Mouse (Mus musculus) CH12.LX (cell line): ENCODE data around the gene Sestd1.

Experiments
- CTCF ChIP-seq, 2 experiments: IDR thresholded peaks in 1 of 2; conservative IDR thresholded peaks in 1 of 2; 2 replicates each; pipeline ENCODE4 v1.5.1; 2011 to 2012; ENCODE audit warnings: low read depth in 2 of 2, low read length in 2 of 2, improper control_type of control experiment in 1 of 2, inconsistent platforms in 1 of 2, mild to moderate bottlenecking in 1 of 2, moderate library complexity in 1 of 2
- ELF1 ChIP-seq: IDR thresholded peaks from 2 replicates; pipeline ENCODE4 v1.6.1; 2014; ENCODE audit warnings: low read depth, mild to moderate bottlenecking, inconsistent platforms, low read length, improper control_type of control experiment

GRCm38 (mm10) chr2:77172241-77172671 lies 108.1 kb downstream of the Sestd1 start:
- no peak for TF ChIP-seq CTCF (conservative IDR thresholded peaks at IDR 0.05 in 1 of 2, IDR thresholded peaks at IDR 0.05 in 1 of 2; ENCODE audit: low read depth in 2 of 2, low read length in 2 of 2)
- TF ChIP-seq ELF1, result no peak
